Mouse (Mus musculus): ENCODE data around the gene Uncx. TPM values are rescaled to one million over a fixed set of nuclear protein-coding genes. Genes with fewer than 3 reads are reported as not detected.
A peak's percentile ranks its signal among the peaks of the same experiment; 100 is the strongest.

The Uncx gene
- polyA plus RNA-seq, 1 experiment from 2014 or later: 31.0 TPM

- DNase-seq (ENCODE audit: low spot score): no peak
These were observed 5.6 kb upstream of the Uncx start for GRCm38 (mm10) chr5:139537739-139538135.

GRCm38 (mm10) chr5:139541151-139542042, 1.9 kb upstream of the Uncx start:
- H3K9me3 ChIP-seq (ENCODE audit: control insufficient read depth, low read length): no peaks in the 10 kb centered on the region
- DNase-seq (ENCODE audit: low spot score) (peak; percentile 48), ATAC-seq (ENCODE audit: low FRiP score) (no peak)
- peak overlapping the region; percentile 64 for H3K4me2 ChIP-seq (replicated peaks)
- H3K4me1 ChIP-seq (replicated peaks; ENCODE audit: control insufficient read depth, insufficient read depth, low read length): peaks cover 24% of the 10 kb centered on the region
- H3K36me3 ChIP-seq (replicated peaks; ENCODE audit: control insufficient read depth, insufficient read depth): no peaks in the 10 kb centered on the region
- WGBS: 1% methylated on average over 43 of the region's 44 CpGs
- peak overlapping the region; percentile 78 for H3K27ac ChIP-seq
- no peak overlapping the region; the same call in 1 of the 2 replicates for H3K9ac ChIP-seq
- H3K27me3 ChIP-seq (ENCODE audit: control insufficient read depth, insufficient read depth, low read length): peaks cover 70% of the 10 kb centered on the region
- peak overlapping the region; percentile 19 for H3K4me3 ChIP-seq (replicated peaks; ENCODE audit: low read length)

More at GRCm38 (mm10) chr5:139537739-139538135, 5.6 kb upstream of the Uncx start:
- H3K4me2 ChIP-seq (replicated peaks): no peak overlapping the region
- no peak for ATAC-seq (ENCODE audit: low FRiP score)
- peaks cover 71% of the 10 kb centered on the region for H3K27me3 ChIP-seq (ENCODE audit: control insufficient read depth, insufficient read depth, low read length)
- 4% methylated on average over 3 of the region's 3 CpGs for WGBS
- H3K9ac ChIP-seq: peak overlapping the region; percentile 17; the same call in 1 of the 2 replicates
- peak overlapping the region; percentile 82 for H3K27ac ChIP-seq
- H3K9me3 ChIP-seq (ENCODE audit: control insufficient read depth, low read length): no peaks in the 10 kb centered on the region
- H3K4me3 ChIP-seq (replicated peaks; ENCODE audit: low read length): no peak overlapping the region
- H3K36me3 ChIP-seq (replicated peaks; ENCODE audit: control insufficient read depth, insufficient read depth): no peaks in the 10 kb centered on the region
- H3K4me1 ChIP-seq (replicated peaks; ENCODE audit: control insufficient read depth, insufficient read depth, low read length): peaks cover 24% of the 10 kb centered on the region

DNA sequence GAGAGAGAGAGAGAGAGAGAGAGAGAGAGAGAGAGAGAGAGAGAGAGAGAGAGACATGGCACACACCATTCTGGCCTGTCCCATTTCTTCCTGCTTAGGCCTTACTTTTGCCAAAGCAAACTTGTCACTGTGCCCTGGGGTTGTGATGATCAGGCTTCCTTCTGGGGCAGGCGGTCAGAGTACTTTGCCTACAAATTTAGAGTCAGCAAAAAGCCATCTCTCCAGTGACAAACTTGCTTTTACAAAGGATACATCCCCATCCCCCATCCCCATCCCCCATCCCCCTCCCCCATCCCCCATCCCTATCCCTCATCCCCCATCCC, 1.3 kb upstream of the Uncx start:
- Histone ChIP-seq H3K4me1 (replicated peaks; ENCODE audit: control insufficient read depth, insufficient read depth, low read length) (peaks cover 19% of the 10 kb centered on the region), H3K36me3 (replicated peaks; ENCODE audit: control insufficient read depth, insufficient read depth) (no peaks in the 10 kb centered on the region), H3K9me3 (ENCODE audit: control insufficient read depth, low read length) (no peaks in the 10 kb centered on the region), H3K4me3 (replicated peaks; ENCODE audit: low read length) (no peak overlapping the region), H3K4me2 (replicated peaks) (peak overlapping the region; percentile 64), H3K27me3 (ENCODE audit: control insufficient read depth, insufficient read depth, low read length) (peaks cover 71% of the 10 kb centered on the region), H3K9ac (no peak overlapping the region), H3K27ac (peak overlapping the region; percentile 78)
- WGBS: 0% methylated on average over 1 of the region's 1 CpGs
- ATAC-seq (ENCODE audit: low FRiP score) (no peak), DNase-seq (ENCODE audit: low spot score) (no peak)

- Histone ChIP-seq H3K9ac (peak overlapping the region; percentile 80), H3K27me3 (ENCODE audit: control insufficient read depth, insufficient read depth, low read length) (peaks cover 71% of the 10 kb centered on the region), H3K4me1 (replicated peaks; ENCODE audit: control insufficient read depth, insufficient read depth, low read length) (peaks cover 14% of the 10 kb centered on the region), H3K27ac (peak overlapping the region; percentile 90), H3K4me3 (replicated peaks; ENCODE audit: low read length) (peak overlapping the region; percentile 40), H3K36me3 (replicated peaks; ENCODE audit: control insufficient read depth, insufficient read depth) (no peaks in the 10 kb centered on the region; the same call in 1 of the 2 replicates), H3K4me2 (replicated peaks) (peak overlapping the region; percentile 64), H3K9me3 (ENCODE audit: control insufficient read depth, low read length) (no peaks in the 10 kb centered on the region)
- ATAC-seq (ENCODE audit: low FRiP score) (no peak), DNase-seq (ENCODE audit: low spot score) (no peak)
- under 1% methylated on average over 5 of the region's 5 CpGs for WGBS
These were observed 738 bp upstream of the Uncx start for GRCm38 (mm10) chr5:139542556-139542955.

DNA sequence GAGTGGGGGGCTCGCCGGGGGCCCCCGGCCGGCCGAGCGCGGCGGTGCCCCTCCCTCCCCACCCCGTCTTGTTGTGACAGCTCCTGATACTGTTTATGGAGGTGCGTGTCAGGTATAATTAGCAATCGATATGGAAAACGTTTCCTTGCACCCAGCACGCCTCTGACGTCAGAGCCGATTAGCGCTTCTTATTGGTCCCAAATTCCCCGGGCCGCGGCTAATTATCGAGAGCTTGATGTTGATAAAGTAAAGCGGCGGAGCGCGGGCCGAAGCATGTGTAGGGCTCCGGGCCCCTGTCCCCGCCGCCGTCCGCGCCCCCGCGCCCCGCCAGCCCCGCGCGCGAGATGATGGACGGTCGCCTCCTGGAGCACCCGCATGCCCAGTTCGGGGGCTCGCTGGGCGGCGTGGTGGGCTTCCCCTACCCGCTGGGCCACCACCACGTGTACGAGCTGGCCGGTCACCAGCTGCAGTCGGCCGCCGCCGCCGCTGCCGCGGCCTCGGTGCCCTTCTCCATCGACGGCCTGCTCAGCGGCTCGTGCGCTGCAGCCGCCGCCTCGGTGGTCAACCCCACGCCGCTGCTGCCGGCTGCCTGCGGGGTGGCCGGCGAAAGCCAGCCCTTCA, 466 bp downstream of the Uncx start:
- H3K27me3 ChIP-seq (ENCODE audit: control insufficient read depth, insufficient read depth, low read length): peaks cover 70% of the 10 kb centered on the region
- DNase-seq (ENCODE audit: low spot score): peak; percentile 83
- peak overlapping the region; percentile 90 for H3K27ac ChIP-seq
- H3K4me1 ChIP-seq (replicated peaks; ENCODE audit: control insufficient read depth, insufficient read depth, low read length): peaks cover 10% of the 10 kb centered on the region
- peak overlapping the region; percentile 80 for H3K9ac ChIP-seq
- peak overlapping the region; percentile 40 for H3K4me3 ChIP-seq (replicated peaks; ENCODE audit: low read length)
- peak overlapping the region; percentile 64 for H3K4me2 ChIP-seq (replicated peaks)
- ATAC-seq (ENCODE audit: low FRiP score): peak; percentile 60
- WGBS: under 1% methylated on average over 41 of the region's 71 CpGs
- no peaks in the 10 kb centered on the region for H3K9me3 ChIP-seq (ENCODE audit: control insufficient read depth, low read length)
- no peaks in the 10 kb centered on the region; the same call in 1 of the 2 replicates for H3K36me3 ChIP-seq (replicated peaks; ENCODE audit: control insufficient read depth, insufficient read depth)

- Histone ChIP-seq H3K27ac (peak overlapping the region; percentile 90), H3K27me3 (ENCODE audit: control insufficient read depth, insufficient read depth, low read length) (peaks cover 77% of the 10 kb centered on the region), H3K4me2 (replicated peaks) (peak overlapping the region; percentile 64), H3K9ac (peak overlapping the region; percentile 80), H3K9me3 (ENCODE audit: control insufficient read depth, low read length) (no peaks in the 10 kb centered on the region), H3K36me3 (replicated peaks; ENCODE audit: control insufficient read depth, insufficient read depth) (no peaks in the 10 kb centered on the region; the same call in 1 of the 2 replicates), H3K4me1 (replicated peaks; ENCODE audit: control insufficient read depth, insufficient read depth, low read length) (peaks cover 10% of the 10 kb centered on the region), H3K4me3 (replicated peaks; ENCODE audit: low read length) (peak overlapping the region; percentile 40)
- WGBS: 1% methylated on average over 54 of the region's 54 CpGs
- DNase-seq (ENCODE audit: low spot score) (no peak), ATAC-seq (ENCODE audit: low FRiP score) (no peak)
These were observed 1.2 kb downstream of the Uncx start for GRCm38 (mm10) chr5:139544271-139545135.

DNA sequence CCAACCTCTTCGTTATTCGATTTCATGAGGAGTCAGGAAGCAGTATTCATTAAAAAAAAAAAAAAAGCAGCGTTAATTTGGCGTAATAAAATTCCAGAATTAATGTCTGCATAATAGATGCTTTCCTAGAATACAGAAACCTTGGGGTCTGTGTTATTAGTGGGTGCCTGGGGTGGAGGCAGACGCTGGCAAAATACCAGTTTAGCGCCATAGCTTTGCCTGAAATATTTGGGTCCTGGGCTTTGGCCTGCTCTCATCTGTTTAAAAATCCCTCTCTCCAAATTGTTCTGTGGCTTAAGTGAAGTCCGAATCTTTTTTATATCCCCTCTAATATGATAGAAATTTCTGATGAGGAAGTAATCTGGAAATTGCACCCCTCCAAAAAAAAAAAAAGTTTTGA, 1.9 kb downstream of the Uncx start:
- H3K27ac ChIP-seq: peak overlapping the region; percentile 90
- H3K27me3 ChIP-seq (ENCODE audit: control insufficient read depth, insufficient read depth, low read length): peaks cover 79% of the 10 kb centered on the region
- WGBS: 4% methylated on average over 7 of the region's 7 CpGs
- no peaks in the 10 kb centered on the region for H3K9me3 ChIP-seq (ENCODE audit: control insufficient read depth, low read length)
- peak overlapping the region; percentile 40 for H3K4me3 ChIP-seq (replicated peaks; ENCODE audit: low read length)
- H3K9ac ChIP-seq: peak overlapping the region; percentile 80
- ATAC-seq (ENCODE audit: low FRiP score) (no peak), DNase-seq (ENCODE audit: low spot score) (no peak)
- no peaks in the 10 kb centered on the region; the same call in 1 of the 2 replicates for H3K36me3 ChIP-seq (replicated peaks; ENCODE audit: control insufficient read depth, insufficient read depth)
- H3K4me1 ChIP-seq (replicated peaks; ENCODE audit: control insufficient read depth, insufficient read depth, low read length): peaks cover 7% of the 10 kb centered on the region
- H3K4me2 ChIP-seq (replicated peaks): peak overlapping the region; percentile 64

- H3K27me3 ChIP-seq (ENCODE audit: control insufficient read depth, insufficient read depth, low read length): peaks cover 77% of the 10 kb centered on the region
These were observed 2.5 kb downstream of the Uncx start for GRCm38 (mm10) chr5:139545673-139546335.

More at GRCm38 (mm10) chr5:139545673-139546335, 2.5 kb downstream of the Uncx start:
- DNase-seq (ENCODE audit: low spot score): no peak
- WGBS: 4% methylated on average over 9 of the region's 9 CpGs
- peaks cover 6% of the 10 kb centered on the region for H3K4me1 ChIP-seq (replicated peaks; ENCODE audit: control insufficient read depth, insufficient read depth, low read length)
- H3K36me3 ChIP-seq (replicated peaks; ENCODE audit: control insufficient read depth, insufficient read depth): no peaks in the 10 kb centered on the region; the same call in 1 of the 2 replicates
- no peak for ATAC-seq (ENCODE audit: low FRiP score)
- H3K4me2 ChIP-seq (replicated peaks): peak overlapping the region; percentile 64
- peak overlapping the region; percentile 40 for H3K4me3 ChIP-seq (replicated peaks; ENCODE audit: low read length)
- no peaks in the 10 kb centered on the region for H3K9me3 ChIP-seq (ENCODE audit: control insufficient read depth, low read length)
- H3K27ac ChIP-seq: peak overlapping the region; percentile 90
- H3K9ac ChIP-seq: peak overlapping the region; percentile 80
